Mouse (Mus musculus) heart, postnatal 25 days (tissue): ENCODE data around the gene Mtmr4. TPM values are rescaled to one million over a fixed set of nuclear protein-coding genes. Genes with fewer than 3 reads are reported as not detected.

ENCODE experiments used
- total RNA-seq, 2 experiments: library from RNA; stranded (reverse); gene quantifications; 2 replicates each; pipeline ENCODE4 v1.2.3; 2021

Mtmr4 gene
- total RNA-seq, 2 experiments from 2014 or later = 26.3 to 26.4 TPM

Other genes starting within 250 kb of the Mtmr4 start
- gene Ppm1e, start 233.1 kb upstream of the Mtmr4 start, total RNA-seq = 10 to 100 TPM in 1 of 2 experiments, 1 to 10 TPM in 1; 8.1 to 10.0 TPM
- gene Rad51c, start 187.2 kb upstream of the Mtmr4 start, total RNA-seq = 1 to 10 TPM; 1.6 to 1.7 TPM
- under 1 TPM; 0.36 to 0.47 TPM for gene Tex14, start 187.1 kb upstream of the Mtmr4 start, total RNA-seq
- gene Gm11492, start 25.5 kb upstream of the Mtmr4 start, total RNA-seq = not detected
- gene Sept4, start 23.3 kb upstream of the Mtmr4 start, total RNA-seq = 10 to 100 TPM; 43.4 to 43.7 TPM
- gene Hsf5, start 25.0 kb downstream of the Mtmr4 start, total RNA-seq = not detected
- gene Rnf43, start 70.6 kb downstream of the Mtmr4 start, total RNA-seq = under 1 TPM; 0.20 to 0.21 TPM
- gene Supt4a, start 145.4 kb downstream of the Mtmr4 start, total RNA-seq = 10 to 100 TPM; 42.9 to 46.7 TPM
- gene Tspoap1, start 168.4 kb downstream of the Mtmr4 start, total RNA-seq = under 1 TPM; 0.14 to 0.42 TPM
- gene Mpo, start 201.4 kb downstream of the Mtmr4 start, total RNA-seq = not detected
- not detected for gene Lpo, start 236.1 kb downstream of the Mtmr4 start, total RNA-seq